Mouse (Mus musculus) CH12.LX (cell line): ENCODE results near the gene Galnt9. TPM values are rescaled to one million over a fixed set of nuclear protein-coding genes. Genes with fewer than 3 reads are reported as not detected.

Experiments
- DNase-seq: peaks from one replicate; pipeline ENCODE4 v3.0.0-alpha.2; 2013; ENCODE audit errors: extremely low read depth
- H3K27ac ChIP-seq: 2 replicates; pipeline ENCODE4 v1.5.1; 2012; ENCODE audit warnings: low read depth, mild to moderate bottlenecking, control low read depth, moderate library complexity; ENCODE audit not compliant: insufficient read depth
- H3K27me3 ChIP-seq: replicated peaks from 2 replicates; pipeline ENCODE3; 2012; ENCODE audit warnings: inconsistent platforms
- H3K36me3 ChIP-seq, 2 experiments: replicated peaks in 1 of 2; 2 replicates each; pipeline versions ENCODE3 to v1.6.1; 2012; ENCODE audit warnings: inconsistent platforms in 1 of 2, low read length in 1 of 2, mild to moderate bottlenecking in 1 of 2, mixed read lengths in 1 of 2, moderate library complexity in 1 of 2; ENCODE audit not compliant: control insufficient read depth in 1 of 2, insufficient read depth in 1 of 2
- H3K4me1 ChIP-seq, 2 experiments: 2 replicates each; pipeline ENCODE4 v1.6.1; 2012; ENCODE audit warnings: inconsistent platforms in 1 of 2, moderate library complexity in 1 of 2; ENCODE audit not compliant: insufficient read depth in 2 of 2, control insufficient read depth in 1 of 2
- H3K4me2 ChIP-seq: 2 replicates; pipeline ENCODE4 v1.6.1; 2012; ENCODE audit warnings: low read depth, mild to moderate bottlenecking, control low read depth; ENCODE audit not compliant: poor library complexity, insufficient read depth, severe bottlenecking
- H3K4me3 ChIP-seq, 3 experiments: fragments of 150-350 bp in 1 of 3; sonication (generic) in 1 of 3; replicated peaks in 1 of 3; 2 replicates each; pipeline versions ENCODE3 to v1.5.1; 2011 to 2012; ENCODE audit warnings: low read depth in 2 of 3, low read length in 2 of 3, mild to moderate bottlenecking in 2 of 3, moderate library complexity in 2 of 3, control low read depth in 1 of 3, improper control_type of control experiment in 1 of 3, inconsistent platforms in 1 of 3, mixed read lengths in 1 of 3; ENCODE audit not compliant: poor library complexity in 1 of 3
- H3K79me2 ChIP-seq: replicated peaks from 2 replicates; pipeline ENCODE4 v1.6.1; 2012; ENCODE audit warnings: mild to moderate bottlenecking, moderate library complexity; ENCODE audit not compliant: control insufficient read depth, poor library complexity, insufficient read depth, severe bottlenecking; ENCODE audit errors: extremely low read depth
- H3K9ac ChIP-seq: 2 replicates; pipeline ENCODE4 v1.6.1; 2012; ENCODE audit warnings: low read depth, mild to moderate bottlenecking, control low read depth, moderate library complexity; ENCODE audit not compliant: insufficient read depth
- H3K9me3 ChIP-seq: replicated peaks from 2 replicates; pipeline ENCODE3; 2012; ENCODE audit warnings: low read length, inconsistent platforms, mixed read lengths
- CHD2 ChIP-seq: IDR thresholded peaks from 2 replicates; pipeline ENCODE4 v1.6.1; 2011; ENCODE audit warnings: low read length, improper control_type of control experiment
- CTCF ChIP-seq, 2 experiments: IDR thresholded peaks in 1 of 2; conservative IDR thresholded peaks in 1 of 2; 2 replicates each; pipeline ENCODE4 v1.5.1; 2011 to 2012; ENCODE audit warnings: low read depth in 2 of 2, low read length in 2 of 2, improper control_type of control experiment in 1 of 2, inconsistent platforms in 1 of 2, mild to moderate bottlenecking in 1 of 2, moderate library complexity in 1 of 2
- ELF1 ChIP-seq: IDR thresholded peaks from 2 replicates; pipeline ENCODE4 v1.6.1; 2014; ENCODE audit warnings: low read depth, mild to moderate bottlenecking, inconsistent platforms, low read length, improper control_type of control experiment
- IRF4 ChIP-seq: IDR thresholded peaks from 2 replicates; pipeline ENCODE4 v1.6.1; 2014; ENCODE audit warnings: low read depth, mild to moderate bottlenecking, inconsistent platforms, low read length, improper control_type of control experiment
- JUND ChIP-seq: conservative IDR thresholded peaks from 2 replicates; pipeline ENCODE4 v1.6.1; 2011; ENCODE audit warnings: low read depth, low read length, improper control_type of control experiment
- KAT2A ChIP-seq: IDR thresholded peaks from 2 replicates; pipeline ENCODE4 v1.6.1; 2012; ENCODE audit warnings: low read length, improper control_type of control experiment, inconsistent platforms; ENCODE audit not compliant: insufficient replicate concordance
- MAFK ChIP-seq: IDR thresholded peaks from 2 replicates; pipeline ENCODE4 v1.6.1; 2011; ENCODE audit warnings: low read length, improper control_type of control experiment; ENCODE audit not compliant: insufficient replicate concordance
- MAX ChIP-seq: IDR thresholded peaks from 2 replicates; pipeline ENCODE4 v1.6.1; 2011; ENCODE audit warnings: low read length, improper control_type of control experiment
- MAZ ChIP-seq: IDR thresholded peaks from 2 replicates; pipeline ENCODE4 v1.6.1; 2012; ENCODE audit warnings: low read depth, mild to moderate bottlenecking, inconsistent platforms, low read length, improper control_type of control experiment, moderate library complexity
- MEF2A ChIP-seq: IDR thresholded peaks from 2 replicates; pipeline ENCODE4 v1.6.1; 2014; ENCODE audit warnings: low read depth, mild to moderate bottlenecking, inconsistent platforms, low read length, improper control_type of control experiment, borderline replicate concordance
- MXI1 ChIP-seq: IDR thresholded peaks from 2 replicates; pipeline ENCODE4 v1.6.1; 2011; ENCODE audit warnings: mild to moderate bottlenecking, low read depth, low read length, improper control_type of control experiment
- NRF1 ChIP-seq: IDR thresholded peaks from 2 replicates; pipeline ENCODE4 v1.6.1; 2014; ENCODE audit warnings: low read depth, mild to moderate bottlenecking, inconsistent platforms, low read length, improper control_type of control experiment, moderate library complexity
- PAX5 ChIP-seq: IDR thresholded peaks from 2 replicates; pipeline ENCODE4 v1.6.1; 2012; ENCODE audit warnings: low read length, inconsistent platforms, mixed read lengths
- POLR2A ChIP-seq: IDR thresholded peaks from 2 replicates; pipeline ENCODE4 v1.6.1; 2011; ENCODE audit warnings: low read depth, mild to moderate bottlenecking, improper control_type of control experiment, low read length
- RCOR1 ChIP-seq: conservative IDR thresholded peaks from 2 replicates; pipeline ENCODE4 v1.6.1; 2012; ENCODE audit warnings: low read depth, mild to moderate bottlenecking, inconsistent platforms, low read length, improper control_type of control experiment
- SIN3A ChIP-seq: IDR thresholded peaks from 2 replicates; pipeline ENCODE4 v1.6.1; 2012; ENCODE audit warnings: low read length, improper control_type of control experiment, inconsistent platforms
- SMC3 ChIP-seq: IDR thresholded peaks from 2 replicates; pipeline ENCODE4 v1.6.1; 2011; ENCODE audit warnings: low read depth, low read length, improper control_type of control experiment
- UBTF ChIP-seq: IDR thresholded peaks from 2 replicates; pipeline ENCODE4 v1.6.1; 2012; ENCODE audit warnings: low read depth, mild to moderate bottlenecking, inconsistent platforms, low read length, improper control_type of control experiment, moderate library complexity
- USF2 ChIP-seq: conservative IDR thresholded peaks from 2 replicates; pipeline ENCODE4 v1.6.1; 2011; ENCODE audit warnings: low read depth, low read length, improper control_type of control experiment
- ZC3H11A ChIP-seq: IDR thresholded peaks from 2 replicates; pipeline ENCODE4 v1.6.1; 2012; ENCODE audit warnings: low read depth, mild to moderate bottlenecking, inconsistent platforms, low read length, improper control_type of control experiment
- ZKSCAN1 ChIP-seq: IDR thresholded peaks from 2 replicates; pipeline ENCODE4 v1.6.1; 2012; ENCODE audit warnings: low read depth, inconsistent platforms, low read length, improper control_type of control experiment, borderline replicate concordance
- ZNF384 ChIP-seq: IDR thresholded peaks from 2 replicates; pipeline ENCODE4 v1.6.1; 2012; ENCODE audit warnings: low read depth, low read length, improper control_type of control experiment, inconsistent platforms
- dilution Hi-C: fragments of 300-500 bp; cut with MboI; formaldehyde crosslinking; loops from 2 replicates; pipeline ENCODE4 v1.14.3; 2020; ENCODE audit warnings: low sequenced_read_pairs; ENCODE audit not compliant: extremely low pct_unique_long_range_greater_than_20kb, extremely low pct_ligation_motif_present
- in situ Hi-C: fragments of 300-500 bp; cut with MboI; formaldehyde crosslinking; loops from 3 replicates; pipeline ENCODE4 v1.14.3; 2019; ENCODE audit warnings: low sequenced_read_pairs, low pct_ligation_motif_present, low pct_unique_long_range_greater_than_20kb, mixed read lengths
- polyA plus RNA-seq: library from polyadenylated mRNA; unstranded; fragments of >175 nt; gene quantifications from 2 replicates; pipeline ENCODE4 v1.2.1, GENCODE M21; 2012; ENCODE audit warnings: low read depth; ENCODE audit not compliant: insufficient read length
- total RNA-seq, 2 experiments: library from RNA; depleted of rRNA; stranded (reverse); fragments of 300-350 nt in 1 of 2; fragments of >200 nt in 1 of 2; gene quantifications; 2 replicates each; pipeline ENCODE4 v1.2.3; 2012 to 2014

Galnt9 gene
- total and polyA plus RNA-seq, 3 experiments: not detected

- Histone ChIP-seq H3K4me3 (no peak overlapping the region), H3K4me2 (no peak overlapping the region), H3K4me1 (peaks cover 0 to 5% of the 10 kb centered on the region in 2 experiments; a peak in 2 of 4 replicates), H3K79me2 (no peaks in the 10 kb centered on the region), H3K36me3 (no peaks in the 10 kb centered on the region), H3K9me3 (no peaks in the 10 kb centered on the region), H3K9ac (no peak overlapping the region), H3K27ac (no peak overlapping the region), H3K27me3 (peaks cover 32% of the 10 kb centered on the region)
- no peak for DNase-seq
- dilution Hi-C loops (no loop called here), in situ Hi-C loops (no loop called here)
- TF ChIP-seq MAZ: no peak
- TF ChIP-seq NRF1: no peak
- TF ChIP-seq ZKSCAN1: no peak
- TF ChIP-seq MAX: no peak
- no peak for TF ChIP-seq IRF4
- no peak for TF ChIP-seq CHD2
- no peak for TF ChIP-seq SIN3A
- no peak for TF ChIP-seq KAT2A
- no peak for TF ChIP-seq RCOR1
- no peak for TF ChIP-seq UBTF
- no peak for TF ChIP-seq ELF1
- TF ChIP-seq CTCF (conservative IDR thresholded peaks at IDR 0.05 in 1 of 2, IDR thresholded peaks at IDR 0.05 in 1 of 2; ENCODE audit: low read depth in 2 of 2, low read length in 2 of 2): no peak
Observed at GRCm38 (mm10) chr5:110589833-110590232, 45.7 kb downstream of the Galnt9 start.

GRCm38 (mm10) chr5:110594465-110594864 lies 50.3 kb downstream of the Galnt9 start:
- dilution Hi-C loops: no loop called here
- no peaks in the 10 kb centered on the region for H3K9me3 ChIP-seq
- H3K27ac ChIP-seq: no peak overlapping the region
- H3K4me2 ChIP-seq: no peak overlapping the region
- peaks cover 2 to 5% of the 10 kb centered on the region in 2 experiments; a peak in 2 of 4 replicates for H3K4me1 ChIP-seq
- no peaks in the 10 kb centered on the region for H3K36me3 ChIP-seq
- peaks cover 65% of the 10 kb centered on the region for H3K27me3 ChIP-seq
- no peak overlapping the region for H3K4me3 ChIP-seq
- in situ Hi-C loops: no loop called here
- no peaks in the 10 kb centered on the region for H3K79me2 ChIP-seq
- TF ChIP-seq UBTF (no peak), PAX5 (no peak), MXI1 (no peak), RCOR1 (no peak), ZC3H11A (no peak), POLR2A (no peak), ELF1 (no peak), ZNF384 (no peak), CHD2 (no peak), MAFK (no peak), MEF2A (no peak), SMC3 (no peak), USF2 (no peak), SIN3A (no peak), JUND (no peak)
- no peak overlapping the region for H3K9ac ChIP-seq
- DNase-seq: no peak
